Mouse (Mus musculus): ENCODE measurements around the gene Rpia. TPM values are rescaled to one million over a fixed set of nuclear protein-coding genes. Genes with fewer than 3 reads are reported as not detected.
A peak's percentile ranks its signal among the peaks of the same experiment; 100 is the strongest.

The Rpia gene
- polyA plus RNA-seq, 1 experiment from 2014 or later, result 6.1 TPM

DNA sequence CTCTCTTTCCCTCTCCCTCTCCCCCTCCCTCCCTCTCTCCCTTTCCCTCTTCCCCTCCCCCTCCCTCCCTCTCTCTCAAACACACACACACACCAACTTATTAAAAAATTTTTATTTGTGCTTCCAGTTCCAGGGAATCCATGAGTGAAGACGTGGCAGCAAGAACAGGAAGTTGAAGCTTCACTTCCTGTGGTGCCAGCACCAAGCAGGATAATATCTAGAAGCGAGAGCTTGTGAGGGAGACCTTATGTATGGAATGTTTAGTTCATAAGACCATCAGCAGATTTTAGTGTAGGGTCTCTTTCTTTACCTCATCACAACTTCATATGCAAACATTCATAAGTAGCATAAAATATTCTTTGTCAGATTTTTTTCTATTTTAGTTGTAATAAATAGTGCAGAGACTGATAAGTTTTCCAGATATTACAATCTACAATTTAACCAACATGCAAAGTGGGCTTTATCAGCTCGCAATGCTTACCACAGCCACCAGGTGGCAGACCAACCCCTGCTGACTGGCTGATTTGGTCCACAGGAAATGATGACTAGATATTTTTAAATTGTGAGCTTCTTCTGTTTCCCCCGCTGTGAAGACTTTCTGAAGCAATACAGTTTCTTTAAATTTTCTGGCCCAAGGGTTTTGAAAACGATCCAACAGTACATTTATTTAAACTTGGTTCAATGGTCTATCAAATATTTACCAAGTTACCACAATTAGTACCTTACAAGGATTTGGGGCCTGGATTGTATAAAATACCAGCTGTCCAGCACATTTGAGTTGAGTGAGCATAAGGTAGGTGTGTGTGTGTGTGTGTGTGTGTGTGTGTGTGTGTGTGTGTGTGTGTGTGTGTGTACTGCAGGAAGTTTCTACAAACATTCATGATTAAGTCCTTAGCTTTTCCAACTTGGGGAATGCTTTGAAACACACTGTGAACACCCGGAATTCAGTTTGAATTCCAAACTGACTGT lies 19.8 kb upstream of the Rpia start:
- no peaks in the 10 kb centered on the region for H3K36me3 ChIP-seq (ENCODE audit: control insufficient read depth, insufficient read depth, low read length)
- H3K9ac ChIP-seq (ENCODE audit: low read length), result no peak overlapping the region
- ATAC-seq (replicated peaks; ENCODE audit: low FRiP score, low TSS enrichment, low read depth), result no peak
- no peak overlapping the region for H3K4me3 ChIP-seq (ENCODE audit: low read depth, low read length)
- WGBS, result 17% methylated on average over 6 of the region's 6 CpGs
- no peaks in the 10 kb centered on the region for H3K27me3 ChIP-seq (replicated peaks; ENCODE audit: control insufficient read depth, insufficient read depth, low read length)
- H3K27ac ChIP-seq (ENCODE audit: low read depth), result peak overlapping the region; percentile 24; the same call in 1 of the 2 replicates
- H3K9me3 ChIP-seq (ENCODE audit: control insufficient read depth, low read length), result no peaks in the 10 kb centered on the region
- peaks cover 9% of the 10 kb centered on the region; the same call in 1 of the 2 replicates for H3K4me1 ChIP-seq (replicated peaks; ENCODE audit: control insufficient read depth, insufficient read depth, low read length)
- H3K4me2 ChIP-seq (ENCODE audit: low read length), result no peak overlapping the region
- DNase-seq (ENCODE audit: low spot score), result peak; percentile 92

DNA sequence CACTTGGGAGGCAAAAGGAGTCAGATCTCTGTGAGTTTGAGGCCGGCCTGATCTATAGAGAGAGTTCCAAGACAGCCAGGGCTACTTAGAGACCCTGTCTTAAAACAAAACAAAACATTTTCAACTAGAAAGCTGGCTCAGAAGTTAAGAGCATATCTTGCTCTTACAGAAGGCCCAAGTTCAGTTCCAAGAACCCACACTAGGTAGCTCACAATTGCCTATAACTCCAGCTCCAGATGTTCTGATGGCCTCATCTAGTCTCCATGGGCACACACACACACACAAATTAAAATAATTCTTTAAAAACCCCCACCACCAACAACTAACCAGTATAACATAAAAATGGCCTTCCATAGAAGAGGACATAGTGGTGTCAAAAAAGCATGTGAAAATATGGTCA lies 18.5 kb upstream of the Rpia start:
- WGBS, result 90% methylated on average over 1 of the region's 1 CpGs
- no peak overlapping the region for H3K4me3 ChIP-seq (ENCODE audit: low read depth, low read length)
- H3K4me1 ChIP-seq (replicated peaks; ENCODE audit: control insufficient read depth, insufficient read depth, low read length), result peaks cover 9% of the 10 kb centered on the region; the same call in 1 of the 2 replicates
- H3K9ac ChIP-seq (ENCODE audit: low read length), result no peak overlapping the region
- no peaks in the 10 kb centered on the region for H3K27me3 ChIP-seq (replicated peaks; ENCODE audit: control insufficient read depth, insufficient read depth, low read length)
- H3K9me3 ChIP-seq (ENCODE audit: control insufficient read depth, low read length), result no peaks in the 10 kb centered on the region
- no peak overlapping the region for H3K4me2 ChIP-seq (ENCODE audit: low read length)
- no peak overlapping the region for H3K27ac ChIP-seq (ENCODE audit: low read depth)
- DNase-seq (ENCODE audit: low spot score), result no peak
- no peaks in the 10 kb centered on the region for H3K36me3 ChIP-seq (ENCODE audit: control insufficient read depth, insufficient read depth, low read length)
- no peak for ATAC-seq (replicated peaks; ENCODE audit: low FRiP score, low TSS enrichment, low read depth)

DNA sequence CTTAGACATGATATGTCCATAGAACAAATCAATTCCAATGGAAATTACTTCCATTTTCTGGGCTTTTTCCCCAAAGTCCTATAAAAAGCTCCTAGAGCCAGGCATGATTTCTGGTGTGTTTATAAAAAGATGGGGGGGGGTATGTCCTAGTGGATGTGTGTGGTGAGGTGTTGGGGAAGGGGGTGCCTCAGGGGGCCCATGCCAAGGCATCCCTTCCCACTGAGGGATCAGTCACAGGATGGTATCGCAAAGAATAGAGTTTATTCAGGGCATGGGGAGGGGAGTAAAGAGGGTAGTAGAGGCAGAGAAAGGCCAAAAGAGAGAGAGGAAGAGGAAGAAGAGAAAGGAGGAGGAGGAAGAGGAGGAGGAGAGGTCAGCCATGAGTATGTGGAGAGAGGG lies 14.5 kb upstream of the Rpia start:
- Histone ChIP-seq H3K4me1 (replicated peaks; ENCODE audit: control insufficient read depth, insufficient read depth, low read length) (no peaks in the 10 kb centered on the region), H3K36me3 (ENCODE audit: control insufficient read depth, insufficient read depth, low read length) (no peaks in the 10 kb centered on the region), H3K9me3 (ENCODE audit: control insufficient read depth, low read length) (no peaks in the 10 kb centered on the region), H3K27ac (ENCODE audit: low read depth) (no peak overlapping the region), H3K4me2 (ENCODE audit: low read length) (no peak overlapping the region), H3K9ac (ENCODE audit: low read length) (no peak overlapping the region), H3K27me3 (replicated peaks; ENCODE audit: control insufficient read depth, insufficient read depth, low read length) (no peaks in the 10 kb centered on the region), H3K4me3 (ENCODE audit: low read depth, low read length) (no peak overlapping the region)
- no peak for DNase-seq (ENCODE audit: low spot score)
- ATAC-seq (replicated peaks; ENCODE audit: low FRiP score, low TSS enrichment, low read depth), result no peak
- 63% methylated on average over 1 of the region's 1 CpGs for WGBS

DNA sequence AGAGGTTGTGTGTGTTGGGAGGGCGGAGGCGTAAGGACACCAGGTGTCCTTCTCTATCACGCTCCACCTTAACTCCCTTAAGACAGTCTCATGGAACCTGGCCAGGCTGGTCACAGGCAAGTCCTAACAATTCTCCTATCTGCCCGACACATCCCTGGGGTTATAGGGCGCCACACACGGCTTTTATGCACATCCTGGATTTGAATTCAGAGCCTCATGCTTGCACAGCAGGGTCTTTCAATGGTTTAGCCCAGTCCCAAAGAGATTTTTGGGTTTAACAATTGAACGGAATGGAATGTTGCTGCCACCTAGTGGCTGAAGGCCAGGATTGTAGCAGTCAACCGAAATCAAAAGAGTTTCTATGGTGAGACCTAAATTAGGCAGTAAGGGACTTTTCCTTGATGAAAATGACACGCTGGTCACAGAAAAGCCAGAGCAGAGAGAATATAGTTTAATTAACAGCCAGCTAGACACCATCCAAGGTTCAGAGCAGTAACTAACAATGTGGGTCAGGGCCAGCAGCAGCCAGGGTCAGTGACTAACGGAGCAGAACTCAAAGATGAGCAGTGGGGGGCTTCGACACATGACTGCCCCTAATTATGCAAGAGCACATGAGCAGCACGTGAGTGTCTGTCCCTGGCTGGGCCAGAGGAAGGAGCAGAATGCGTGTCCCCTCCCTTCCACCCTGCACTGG lies 13.9 kb upstream of the Rpia start:
- Histone ChIP-seq H3K4me3 (ENCODE audit: low read depth, low read length) (no peak overlapping the region), H3K27me3 (replicated peaks; ENCODE audit: control insufficient read depth, insufficient read depth, low read length) (no peaks in the 10 kb centered on the region), H3K27ac (ENCODE audit: low read depth) (no peak overlapping the region), H3K4me2 (ENCODE audit: low read length) (peak overlapping the region; percentile 20; the same call in 1 of the 2 replicates), H3K9me3 (ENCODE audit: control insufficient read depth, low read length) (no peaks in the 10 kb centered on the region), H3K9ac (ENCODE audit: low read length) (no peak overlapping the region), H3K4me1 (replicated peaks; ENCODE audit: control insufficient read depth, insufficient read depth, low read length) (no peaks in the 10 kb centered on the region), H3K36me3 (ENCODE audit: control insufficient read depth, insufficient read depth, low read length) (no peaks in the 10 kb centered on the region)
- WGBS, result 20% methylated on average over 13 of the region's 13 CpGs
- peak; percentile 31; the same call in 1 of the 2 replicates for ATAC-seq (replicated peaks; ENCODE audit: low FRiP score, low TSS enrichment, low read depth)
- DNase-seq (ENCODE audit: low spot score), result peak; percentile 81

DNA sequence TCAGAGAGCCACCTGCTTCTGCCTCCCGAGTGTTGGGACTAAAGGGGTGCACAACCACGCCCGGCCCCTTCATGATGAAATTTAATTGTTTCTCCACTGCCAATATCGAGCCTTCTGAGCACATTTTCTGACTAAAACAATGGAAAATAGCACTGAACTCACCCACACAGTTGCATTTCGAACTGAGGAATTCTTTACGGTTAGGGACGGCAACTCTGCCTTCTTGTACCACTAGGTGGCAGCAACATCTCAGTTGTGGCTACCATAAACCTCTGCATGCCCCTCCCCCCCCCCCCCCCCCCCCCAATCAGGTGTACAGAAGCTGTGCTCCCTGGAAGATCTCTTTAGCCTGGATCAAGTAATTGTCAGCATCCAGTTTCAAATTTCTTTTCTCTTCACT lies 13.2 kb upstream of the Rpia start:
- 16% methylated on average over 7 of the region's 7 CpGs for WGBS
- DNase-seq (ENCODE audit: low spot score) (peak; percentile 74), ATAC-seq (replicated peaks; ENCODE audit: low FRiP score, low TSS enrichment, low read depth) (peak; percentile 60; the same call in 1 of the 2 replicates)
- Histone ChIP-seq H3K9ac (ENCODE audit: low read length) (no peak overlapping the region), H3K36me3 (ENCODE audit: control insufficient read depth, insufficient read depth, low read length) (no peaks in the 10 kb centered on the region), H3K9me3 (ENCODE audit: control insufficient read depth, low read length) (no peaks in the 10 kb centered on the region), H3K27ac (ENCODE audit: low read depth) (no peak overlapping the region), H3K4me2 (ENCODE audit: low read length) (peak overlapping the region; percentile 26; the same call in 1 of the 2 replicates), H3K27me3 (replicated peaks; ENCODE audit: control insufficient read depth, insufficient read depth, low read length) (no peaks in the 10 kb centered on the region), H3K4me3 (ENCODE audit: low read depth, low read length) (no peak overlapping the region), H3K4me1 (replicated peaks; ENCODE audit: control insufficient read depth, insufficient read depth, low read length) (no peaks in the 10 kb centered on the region)

DNA sequence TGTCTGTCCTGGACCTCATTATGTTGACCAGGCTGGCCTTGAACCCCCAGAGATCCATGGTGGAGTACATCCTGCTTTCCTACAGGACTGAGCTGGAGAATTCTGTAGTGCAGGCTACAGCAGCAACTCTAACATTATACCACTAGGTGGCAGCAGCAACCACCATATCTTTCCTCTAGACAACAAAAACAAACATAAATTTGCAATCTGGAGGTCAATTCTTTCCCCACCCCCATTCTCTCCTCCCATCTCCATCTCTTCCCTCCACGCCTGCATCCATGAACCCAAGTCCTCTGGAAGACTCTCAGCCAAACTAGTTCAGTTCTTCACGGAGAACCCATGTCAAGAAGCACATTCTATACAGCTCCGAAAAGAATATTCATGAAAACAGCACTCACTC lies 12.6 kb upstream of the Rpia start:
- H3K4me2 ChIP-seq (ENCODE audit: low read length), result peak overlapping the region; percentile 26; the same call in 1 of the 2 replicates
- no peaks in the 10 kb centered on the region for H3K27me3 ChIP-seq (replicated peaks; ENCODE audit: control insufficient read depth, insufficient read depth, low read length)

DNA sequence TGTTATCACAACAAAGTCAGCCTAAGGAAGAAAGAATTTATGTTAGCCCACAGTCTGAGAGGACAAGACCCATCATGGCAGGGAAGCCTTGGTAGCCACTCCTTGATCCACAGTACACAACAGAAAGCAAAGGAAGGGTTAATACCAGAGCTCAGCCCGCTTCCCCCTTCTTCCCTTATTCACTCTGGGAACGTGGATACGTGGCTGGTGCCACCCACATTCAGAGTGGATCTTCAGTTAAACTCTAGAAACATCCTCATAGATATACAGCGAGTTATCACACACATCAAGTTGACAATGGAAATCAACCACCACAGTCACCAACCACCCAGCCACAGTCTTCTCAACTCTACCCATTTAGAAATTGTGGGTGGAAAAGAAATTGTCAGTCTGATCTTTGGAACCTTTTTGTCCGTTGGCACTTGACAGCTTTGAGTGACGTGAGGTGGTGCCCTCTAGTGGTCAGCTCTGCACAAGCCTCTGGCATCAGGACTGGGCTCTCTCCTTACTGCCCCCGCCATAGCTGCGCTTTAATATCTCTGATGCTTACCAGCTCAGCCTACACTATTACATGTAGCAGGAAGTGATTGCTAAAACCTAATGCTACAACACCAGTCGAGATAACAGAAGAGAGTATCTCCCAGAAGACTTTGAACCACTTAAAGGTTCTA lies 5.7 kb upstream of the Rpia start:
- ATAC-seq (replicated peaks; ENCODE audit: low FRiP score, low TSS enrichment, low read depth), result peak; percentile 79; the same call in 1 of the 2 replicates
- Histone ChIP-seq H3K9ac (ENCODE audit: low read length) (no peak overlapping the region), H3K4me3 (ENCODE audit: low read depth, low read length) (no peak overlapping the region), H3K36me3 (ENCODE audit: control insufficient read depth, insufficient read depth, low read length) (no peaks in the 10 kb centered on the region), H3K4me2 (ENCODE audit: low read length) (no peak overlapping the region), H3K27me3 (replicated peaks; ENCODE audit: control insufficient read depth, insufficient read depth, low read length) (no peaks in the 10 kb centered on the region), H3K4me1 (replicated peaks; ENCODE audit: control insufficient read depth, insufficient read depth, low read length) (no peaks in the 10 kb centered on the region), H3K27ac (ENCODE audit: low read depth) (no peak overlapping the region), H3K9me3 (ENCODE audit: control insufficient read depth, low read length) (no peaks in the 10 kb centered on the region)
- WGBS, result 25% methylated on average over 9 of the region's 9 CpGs
- peak; percentile 67 for DNase-seq (ENCODE audit: low spot score)

More for the DNA sequence above, 12.6 kb upstream of the Rpia start:
- Histone ChIP-seq H3K27ac (ENCODE audit: low read depth) (no peak overlapping the region), H3K4me3 (ENCODE audit: low read depth, low read length) (no peak overlapping the region), H3K4me1 (replicated peaks; ENCODE audit: control insufficient read depth, insufficient read depth, low read length) (no peaks in the 10 kb centered on the region), H3K36me3 (ENCODE audit: control insufficient read depth, insufficient read depth, low read length) (no peaks in the 10 kb centered on the region), H3K9me3 (ENCODE audit: control insufficient read depth, low read length) (no peaks in the 10 kb centered on the region), H3K9ac (ENCODE audit: low read length) (no peak overlapping the region)
- ATAC-seq (replicated peaks; ENCODE audit: low FRiP score, low TSS enrichment, low read depth), result no peak
- peak; percentile 67 for DNase-seq (ENCODE audit: low spot score)
- 31% methylated on average over 3 of the region's 3 CpGs for WGBS

DNA sequence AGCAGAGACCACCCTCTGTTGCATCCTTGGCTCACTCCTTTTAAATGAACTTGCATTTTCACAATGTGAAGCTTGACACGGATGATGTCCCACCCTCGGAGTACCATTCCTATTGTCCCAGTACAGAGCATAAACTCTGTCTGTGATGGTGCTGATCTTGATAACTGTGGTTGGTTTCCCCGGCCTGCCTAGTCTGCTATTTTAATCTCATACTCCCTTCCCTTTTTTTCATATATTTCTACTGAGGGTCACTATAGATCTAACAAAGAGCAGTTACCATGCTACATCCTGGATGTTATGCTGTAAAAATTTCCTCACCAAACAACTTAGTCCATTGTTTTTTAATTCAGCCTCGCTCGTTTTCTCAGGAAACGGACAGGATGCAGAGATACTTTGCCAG lies 4.9 kb upstream of the Rpia start:
- no peak for DNase-seq (ENCODE audit: low spot score)
- no peak overlapping the region for H3K27ac ChIP-seq (ENCODE audit: low read depth)
- H3K9ac ChIP-seq (ENCODE audit: low read length), result no peak overlapping the region
- no peaks in the 10 kb centered on the region for H3K27me3 ChIP-seq (replicated peaks; ENCODE audit: control insufficient read depth, insufficient read depth, low read length)
- no peak overlapping the region for H3K4me3 ChIP-seq (ENCODE audit: low read depth, low read length)
- 74% methylated on average over 6 of the region's 6 CpGs for WGBS
- ATAC-seq (replicated peaks; ENCODE audit: low FRiP score, low TSS enrichment, low read depth), result no peak
- no peaks in the 10 kb centered on the region for H3K36me3 ChIP-seq (ENCODE audit: control insufficient read depth, insufficient read depth, low read length)
- H3K4me2 ChIP-seq (ENCODE audit: low read length), result no peak overlapping the region
- H3K9me3 ChIP-seq (ENCODE audit: control insufficient read depth, low read length), result no peaks in the 10 kb centered on the region
- no peaks in the 10 kb centered on the region for H3K4me1 ChIP-seq (replicated peaks; ENCODE audit: control insufficient read depth, insufficient read depth, low read length)
